Comparison of ENCODE assay signal across 8 mouse cellular contexts in the genomic region with DNA sequence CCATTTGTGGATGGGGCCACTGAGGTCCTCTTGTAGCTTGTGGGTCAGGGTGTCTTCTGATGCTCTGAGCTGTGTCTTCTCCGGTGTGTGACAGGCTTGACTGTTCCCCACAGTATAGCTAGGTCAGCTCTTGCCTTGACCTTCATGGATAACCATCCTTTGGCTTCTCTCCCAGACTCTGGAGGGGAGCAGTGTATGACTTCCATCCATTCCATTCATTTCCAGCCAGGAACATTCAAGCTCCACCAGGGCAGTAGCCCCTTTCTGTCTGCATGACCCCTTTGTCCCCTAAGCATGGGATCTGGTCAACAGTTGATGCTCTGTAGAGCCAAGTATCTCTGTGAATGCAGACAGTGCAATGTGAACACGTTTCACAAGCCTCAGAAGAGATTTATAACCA. TPM values are rescaled to one million over a fixed set of nuclear protein-coding genes. Genes with fewer than 3 reads are reported as not detected.
DNase-seq lines count a peak whose midpoint lies in the region; ATAC-seq and TF ChIP-seq lines count a peak whose summit lies in the region.

No protein-coding gene starts in this region.

- H3K9me3 ChIP-seq in lung, embryonic 15.5 days, result no peaks in the 10 kb centered on the region
- no peaks in the 10 kb centered on the region for H3K9me3 ChIP-seq in embryonic facial prominence, embryonic 14.5 days (ENCODE audit: control insufficient read depth, low read length)
- H3K9me3 ChIP-seq in intestine, postnatal 0 days (ENCODE audit: control insufficient read depth), result no peaks in the 10 kb centered on the region

- H3K27ac ChIP-seq in lung, embryonic 15.5 days, result no peak overlapping the region; the same call in 1 of the 2 replicates
- H3K27ac ChIP-seq in embryonic facial prominence, embryonic 14.5 days (replicated peaks; ENCODE audit: low read depth, low read length), result 0 out of 2 replicates have a peak overlapping the region, but pooled peaks have one; percentile 100
- peak overlapping the region; percentile 100 for H3K27ac ChIP-seq in intestine, postnatal 0 days (ENCODE audit: low read depth, low read length)
- H3K27ac ChIP-seq in small intestine, adult 2 months (ENCODE audit: insufficient read depth, low read depth, low read length), result peak overlapping the region; percentile 94

- H3K4me3 ChIP-seq in lung, embryonic 15.5 days, result no peak overlapping the region
- no peak overlapping the region for H3K4me3 ChIP-seq in lung, adult 2 months (replicated peaks; ENCODE audit: extremely low read depth, low read depth, low read length)
- no peak overlapping the region for H3K4me3 ChIP-seq in embryonic facial prominence, embryonic 14.5 days (ENCODE audit: low read depth, low read length)
- no peak overlapping the region for H3K4me3 ChIP-seq in intestine, postnatal 0 days (ENCODE audit: low read depth, low read length)
- no peak overlapping the region for H3K4me3 ChIP-seq in small intestine, adult 2 months (ENCODE audit: low read depth, low read length)

- no peaks in the 10 kb centered on the region for H3K27me3 ChIP-seq in lung, embryonic 15.5 days
- H3K27me3 ChIP-seq in embryonic facial prominence, embryonic 14.5 days (replicated peaks; ENCODE audit: control insufficient read depth, insufficient read depth, low read length), result no peaks in the 10 kb centered on the region
- H3K27me3 ChIP-seq in intestine, postnatal 0 days (replicated peaks; ENCODE audit: control insufficient read depth, insufficient read depth, low read length), result no peaks in the 10 kb centered on the region
- no peaks in the 10 kb centered on the region for H3K27me3 ChIP-seq in small intestine, adult 2 months (ENCODE audit: control insufficient read depth, insufficient read depth, low read length)

- peaks cover 28% of the 10 kb centered on the region for H3K4me1 ChIP-seq in lung, embryonic 15.5 days
- peaks cover 14% of the 10 kb centered on the region for H3K4me1 ChIP-seq in lung, adult 2 months (ENCODE audit: control insufficient read depth, insufficient read depth, low read length)
- peaks cover 19% of the 10 kb centered on the region for H3K4me1 ChIP-seq in embryonic facial prominence, embryonic 14.5 days (ENCODE audit: control insufficient read depth, insufficient read depth, low read length)
- H3K4me1 ChIP-seq in intestine, postnatal 0 days (replicated peaks; ENCODE audit: control insufficient read depth, insufficient read depth, low read length), result peaks cover 4% of the 10 kb centered on the region; the same call in 1 of the 2 replicates
- peaks cover 17% of the 10 kb centered on the region for H3K4me1 ChIP-seq in small intestine, adult 2 months (ENCODE audit: control insufficient read depth, insufficient read depth, insufficient read length, low read length)

- H3K9ac ChIP-seq in lung, embryonic 15.5 days, result no peak overlapping the region
- H3K9ac ChIP-seq in embryonic facial prominence, embryonic 14.5 days (ENCODE audit: low read depth, low read length), result no peak overlapping the region
- 0 out of 2 replicates have a peak overlapping the region, but pooled peaks have one; percentile 100 for H3K9ac ChIP-seq in intestine, postnatal 0 days (ENCODE audit: low read depth, low read length)

- 64% methylated on average over 2 of the region's 2 CpGs for WGBS in lung, embryonic 15.5 days
- 72% methylated on average over 2 of the region's 2 CpGs for WGBS in lung, adult 2 months
- 76% methylated on average over 2 of the region's 2 CpGs for WGBS in embryonic facial prominence, embryonic 14.5 days
- WGBS in intestine, postnatal 0 days, result 68% methylated on average over 2 of the region's 2 CpGs
- 57% methylated on average over 2 of the region's 2 CpGs for whole genome bisulfite sequencing in small intestine, adult 2 months

- no peaks in the 10 kb centered on the region for H3K36me3 ChIP-seq in lung, embryonic 15.5 days
- H3K36me3 ChIP-seq in embryonic facial prominence, embryonic 14.5 days (ENCODE audit: control insufficient read depth, insufficient read depth, low read length), result no peaks in the 10 kb centered on the region
- no peaks in the 10 kb centered on the region for H3K36me3 ChIP-seq in intestine, postnatal 0 days (ENCODE audit: control insufficient read depth, insufficient read depth)
- H3K36me3 ChIP-seq in small intestine, adult 2 months (ENCODE audit: control insufficient read depth, insufficient read depth, low read length), result no peaks in the 10 kb centered on the region

- TF ChIP-seq CTCF in lung, adult 2 months (IDR thresholded peaks at IDR 0.05; ENCODE audit: insufficient read depth, low read length), result no peak
- TF ChIP-seq CTCF in intestine, postnatal 0 days (IDR thresholded peaks at IDR 0.05; ENCODE audit: low read depth), result no peak
- TF ChIP-seq CTCF in small intestine, adult 2 months (IDR thresholded peaks at IDR 0.05; ENCODE audit: extremely low read depth, insufficient read length, insufficient replicate concordance, low read depth, low read length), result no peak

- no peak for TF ChIP-seq POLR2A in lung, adult 2 months (IDR thresholded peaks at IDR 0.05; ENCODE audit: borderline replicate concordance, extremely low read depth, low read depth, low read length)
- no peak for TF ChIP-seq POLR2A in small intestine, adult 2 months (IDR thresholded peaks at IDR 0.05; ENCODE audit: low read depth, low read length)

- H3K4me2 ChIP-seq in lung, embryonic 15.5 days, result peak overlapping the region; percentile 80
- peak overlapping the region; percentile 83; the same call in 1 of the 2 replicates for H3K4me2 ChIP-seq in embryonic facial prominence, embryonic 14.5 days (ENCODE audit: low read depth, low read length)
- H3K4me2 ChIP-seq in intestine, postnatal 0 days (replicated peaks; ENCODE audit: low read depth), result peak overlapping the region; percentile 77; the same call in 1 of the 2 replicates

- ATAC-seq in lung, embryonic 15.5 days (ENCODE audit: borderline replicate concordance, extremely low read depth, low FRiP score, low TSS enrichment), result no peak
- ATAC-seq in embryonic facial prominence, embryonic 14.5 days (ENCODE audit: low read depth), result no peak
- no peak for ATAC-seq in intestine, postnatal 0 days
- ATAC-seq in CD4-positive, CD25-positive, alpha-beta regulatory T cell, adult 4 months, result no peak

- no peak for DNase-seq in lung, adult 2 months
- DNase-seq in embryonic facial prominence, embryonic 14.5 days (ENCODE audit: low spot score), result no peak
- DNase-seq in ovary, postnatal 14 days (ENCODE audit: low spot score), result no peak
- DNase-seq in right cerebral cortex, postnatal 14 days, result no peak

RNA-seq across cellular contexts. Expression of gene Ppp2ca, which starts 0.9 kb away (rescaled TPM):
- 75.7 and 76.9 TPM in 2 replicates for polyA plus RNA-seq in lung, embryonic 15.5 days (2015; fragmentation: Nextera tagmentation; extraction: Ambion mirVana)
- polyA plus RNA-seq in lung, adult 2 months (2012; rRNA removed), result 18.3 and 32.4 TPM in 2 replicates
- 91.2 and 95.4 TPM in 2 replicates for polyA plus RNA-seq in embryonic facial prominence, embryonic 14.5 days (2014; fragmentation: Nextera tagmentation; extraction: Ambion mirVana)
- 44.9 and 47.9 TPM in 2 replicates for polyA plus RNA-seq in intestine, postnatal 0 days (2015; fragmentation: Nextera tagmentation; extraction: Ambion mirVana)
- 11.9 and 27.0 TPM in 2 replicates for polyA plus RNA-seq in small intestine, adult 2 months (2012; rRNA removed)
- polyA plus RNA-seq in CD4-positive, CD25-positive, alpha-beta regulatory T cell, adult 4 months (2017; shearing (Covaris generic)), result 10 to 100 TPM in 1 of 2 experiments, 1 to 10 TPM in 1; 9.5 to 14.3 TPM

RNA-seq across cellular contexts. Expression of gene Olfr1373, which starts 47.7 kb away (rescaled TPM):
- not detected in 2 replicates for polyA plus RNA-seq in lung, embryonic 15.5 days (2015; fragmentation: Nextera tagmentation; extraction: Ambion mirVana)
- not detected in 2 replicates for polyA plus RNA-seq in lung, adult 2 months (2012; rRNA removed)
- polyA plus RNA-seq in embryonic facial prominence, embryonic 14.5 days (2014; fragmentation: Nextera tagmentation; extraction: Ambion mirVana), result not detected in 2 replicates
- polyA plus RNA-seq in intestine, postnatal 0 days (2015; fragmentation: Nextera tagmentation; extraction: Ambion mirVana), result not detected in 2 replicates
- polyA plus RNA-seq in small intestine, adult 2 months (2012; rRNA removed), result not detected in 2 replicates
- not detected for polyA plus RNA-seq in CD4-positive, CD25-positive, alpha-beta regulatory T cell, adult 4 months (2017; shearing (Covaris generic))
